Mouse (Mus musculus) frontal cortex, postnatal 36 days (tissue): Measurements from ENCODE around the gene Pspn.

Experiments
- DNase-seq, 2 experiments: peaks; one replicate each; pipeline ENCODE4 v3.0.0; 2022; ENCODE audit warnings: low spot score in 2 of 2

Pspn gene

DNA sequence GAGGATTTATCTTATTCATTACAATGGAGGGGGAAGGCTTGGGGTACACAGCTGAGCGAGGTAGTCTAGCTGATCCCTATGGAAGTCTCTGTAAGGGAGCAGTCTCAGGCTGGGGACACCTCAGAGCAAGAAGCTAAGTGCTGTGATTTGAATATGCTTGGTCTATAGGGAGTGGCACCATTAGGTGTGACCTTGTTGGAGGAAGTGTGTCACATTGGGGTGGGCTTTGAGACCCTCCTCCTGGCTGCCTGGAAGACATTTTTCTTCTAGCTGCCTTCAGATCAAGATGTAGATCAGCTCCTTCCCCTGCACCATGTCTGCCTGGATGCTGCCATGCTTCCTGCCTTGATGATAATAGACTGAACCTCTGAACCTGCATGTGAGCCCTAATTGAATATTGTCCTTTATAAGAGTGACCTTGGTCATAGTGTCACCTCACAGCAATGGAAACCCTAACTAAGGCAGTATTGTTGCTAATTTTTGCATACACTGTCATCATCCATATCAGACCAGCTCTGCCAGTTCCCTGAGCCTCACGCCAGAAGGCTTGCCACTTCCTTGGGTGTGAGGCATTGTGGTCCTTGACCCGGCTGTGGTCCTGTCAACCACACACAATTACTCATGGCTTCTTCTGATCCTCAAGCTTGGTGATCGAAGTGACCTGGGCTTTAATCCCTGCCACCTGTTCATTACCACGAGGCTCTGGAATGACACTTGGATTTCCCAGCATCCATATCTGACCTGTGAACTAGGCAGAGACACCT is 37.0 kb downstream of the Pspn start:
- DNase-seq: no peak

DNA sequence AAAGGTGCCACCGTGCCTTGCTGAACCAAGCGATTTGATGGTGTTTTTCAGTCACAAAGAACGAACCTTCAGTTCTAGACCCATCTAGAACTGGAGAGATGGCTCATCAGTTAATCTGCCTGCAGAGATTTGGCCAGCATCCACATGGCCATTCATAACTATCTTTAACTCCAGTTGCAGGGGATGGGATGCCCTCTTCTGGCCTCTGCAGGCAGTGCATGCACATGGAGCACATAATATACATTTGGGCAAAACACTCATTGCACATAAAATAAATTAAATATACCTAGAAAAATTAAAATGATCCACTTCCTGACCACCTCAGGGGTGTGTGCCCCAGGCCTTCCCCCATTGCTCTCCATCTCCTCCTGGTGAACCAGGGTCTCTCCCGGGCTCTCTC is 37.9 kb downstream of the Pspn start:
- DNase-seq: no peak

DNA sequence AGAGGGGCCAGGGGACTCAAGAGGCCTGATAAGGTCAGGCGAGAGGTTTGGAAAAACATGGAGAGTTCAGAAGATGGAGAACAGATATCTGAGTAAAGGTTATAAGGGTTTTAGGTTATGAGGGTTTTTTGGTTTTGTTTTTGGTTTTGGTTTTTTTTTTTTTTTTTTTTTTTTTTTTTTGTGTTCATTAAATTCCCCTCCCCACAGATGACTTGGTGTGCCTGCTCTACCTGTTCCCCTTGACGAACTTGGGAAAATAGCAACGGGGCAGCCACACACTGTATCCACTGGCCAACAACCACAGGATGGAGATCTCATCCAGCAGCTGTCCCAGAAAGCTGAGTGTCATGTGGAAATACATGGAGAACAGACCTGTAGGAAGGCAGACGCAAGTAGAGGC is 41.2 kb downstream of the Pspn start:
- no peak for DNase-seq

DNA sequence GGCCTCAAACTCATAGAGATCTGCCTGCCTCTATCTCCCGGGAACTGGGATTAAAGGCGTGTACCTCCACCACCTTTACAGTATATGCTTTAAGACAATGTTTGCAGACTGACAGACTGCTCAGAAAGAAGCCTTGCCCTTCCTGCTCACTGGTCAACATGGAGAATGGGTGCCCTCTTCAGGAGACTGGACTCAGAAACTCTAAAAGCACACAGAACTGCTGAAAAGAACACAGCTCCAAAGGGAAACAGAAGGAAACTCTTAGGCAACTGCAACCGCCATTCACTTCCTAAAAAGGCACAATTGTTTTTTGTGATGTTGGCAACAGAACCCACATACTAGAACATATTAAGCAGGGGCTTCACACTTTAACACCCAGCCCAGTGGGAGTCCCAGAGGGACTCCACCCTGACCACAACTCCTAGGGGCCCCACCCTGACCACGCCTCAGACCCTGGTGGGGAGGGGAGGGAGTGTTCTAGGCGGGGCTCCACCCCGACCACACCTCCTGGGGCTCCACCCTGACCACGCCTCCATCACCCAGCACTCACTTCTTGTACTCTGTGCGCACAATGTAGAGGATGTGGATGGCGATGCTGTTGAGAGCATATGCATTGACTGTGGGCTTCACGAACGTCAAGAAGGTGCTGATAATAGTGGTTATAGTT is 41.9 kb downstream of the Pspn start:
- no peak for DNase-seq

DNA sequence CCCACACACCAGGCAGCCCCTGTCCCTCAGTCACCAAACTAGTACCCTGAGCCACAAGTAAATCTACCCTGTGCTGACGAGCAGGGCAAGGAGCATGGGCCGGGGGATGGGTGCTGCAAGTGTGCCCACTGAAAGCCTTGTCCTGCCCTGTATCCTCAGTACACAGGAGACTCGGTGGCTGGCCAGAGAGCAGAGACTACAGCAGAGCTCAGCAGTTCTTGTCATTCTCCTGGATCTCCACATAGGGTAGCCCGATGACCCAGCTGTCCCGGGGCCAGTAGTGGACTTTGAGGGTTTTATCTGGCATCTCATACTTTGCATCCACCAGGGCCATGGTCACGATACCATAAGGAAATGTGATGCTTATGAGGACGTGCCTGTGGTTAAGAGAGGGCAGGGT is 44.9 kb downstream of the Pspn start:
- DNase-seq: no peak

DNA sequence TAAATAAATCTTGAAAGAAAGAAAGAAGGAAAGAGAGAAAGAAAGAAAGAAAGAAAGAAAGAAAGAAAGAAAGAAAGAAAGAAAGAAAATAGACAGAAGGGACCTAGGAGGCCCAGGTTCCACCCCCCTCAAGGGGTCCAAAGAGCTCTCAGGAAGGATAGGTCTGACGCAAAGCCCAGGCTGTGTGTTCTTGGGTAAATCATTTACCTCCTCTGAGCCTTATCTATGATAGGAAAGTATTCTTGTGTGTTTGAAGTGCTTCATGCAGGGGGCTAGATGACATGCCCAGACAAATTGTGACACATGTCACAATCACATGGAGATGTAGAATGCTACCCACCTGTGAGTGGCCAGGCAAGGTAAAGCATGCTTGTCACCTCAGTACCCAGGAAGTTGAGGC is 47.2 kb downstream of the Pspn start:
- no peak for DNase-seq

DNA sequence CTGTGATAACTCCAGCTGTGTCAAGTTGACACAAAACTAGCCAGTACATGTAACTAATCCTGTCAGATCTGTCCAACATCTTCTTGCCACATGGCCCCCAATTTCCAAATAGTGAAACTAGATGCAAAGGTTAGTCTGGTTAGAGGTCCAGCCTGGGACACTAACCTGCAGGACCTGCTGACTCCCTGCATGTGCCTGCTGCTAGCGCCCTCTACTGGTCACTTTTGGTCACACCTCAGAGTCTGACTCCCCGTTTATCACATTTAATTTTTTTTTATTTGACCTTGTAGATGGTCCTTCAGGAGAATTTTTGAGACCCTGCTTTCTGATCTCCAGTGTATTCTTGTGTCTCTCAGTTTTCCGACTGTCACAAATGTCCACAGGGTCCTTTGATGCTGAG is 48.9 kb downstream of the Pspn start:
- peak; percentile 31 to 40 for DNase-seq
